Mouse (Mus musculus) neural tube, embryonic 13.5 days (tissue): Measurements from ENCODE around the gene OR5BS1P. TPM values are rescaled to one million over a fixed set of nuclear protein-coding genes. Genes with fewer than 3 reads are reported as not detected.

Source experiments
- ATAC-seq: fragments of 200-750 bp; cut with Nextera tagmentation; 2 replicates; pipeline ENCODE4 v1.8.0; 2017; ENCODE audit warnings: low read depth, mild to moderate bottlenecking, moderate TSS enrichment, moderate library complexity
- H3K27ac ChIP-seq: fragments of 300-500 bp; sonication (generic); replicated peaks from 2 replicates; pipeline ENCODE4 v1.5.1; 2015; ENCODE audit warnings: moderate library complexity, mild to moderate bottlenecking, inconsistent platforms
- H3K27me3 ChIP-seq: fragments of 300-500 bp; sonication (generic); 2 replicates; pipeline ENCODE4 v1.6.1; 2015; ENCODE audit warnings: mild to moderate bottlenecking, inconsistent platforms
- H3K36me3 ChIP-seq: fragments of 300-500 bp; sonication (generic); 2 replicates; pipeline ENCODE4 v1.6.1; 2015; ENCODE audit warnings: mild to moderate bottlenecking, inconsistent platforms
- H3K4me1 ChIP-seq: fragments of 300-500 bp; sonication (generic); replicated peaks from 2 replicates; pipeline ENCODE4 v1.6.1; 2015; ENCODE audit warnings: inconsistent platforms
- H3K4me2 ChIP-seq: fragments of 300-500 bp; sonication (generic); 2 replicates; pipeline ENCODE4 v1.6.1; 2015; ENCODE audit warnings: inconsistent platforms, mild to moderate bottlenecking, moderate library complexity
- H3K4me3 ChIP-seq: fragments of 300-500 bp; sonication (generic); 2 replicates; pipeline ENCODE4 v1.5.1; 2015; ENCODE audit warnings: mild to moderate bottlenecking, inconsistent platforms
- H3K9ac ChIP-seq: fragments of 300-500 bp; sonication (generic); 2 replicates; pipeline ENCODE4 v1.6.1; 2015; ENCODE audit warnings: moderate library complexity, mild to moderate bottlenecking, inconsistent platforms
- H3K9me3 ChIP-seq: fragments of 300-500 bp; sonication (generic); 2 replicates; pipeline ENCODE4 v1.6.1; 2016; ENCODE audit warnings: inconsistent platforms
- WGBS: fragments of 180-500 bp; shearing (Covaris S2); methylation state at CpG from one replicate; pipeline ENCODE4 v1.1.7; 2015; 5-methylcytosine and 5-hydroxymethylcytosine counted together
- polyA plus RNA-seq: library from polyadenylated mRNA; unstranded; fragments of >200 nt; fragmentation: Nextera tagmentation; extraction: Ambion mirVana; gene quantifications from 2 replicates; pipeline ENCODE4 v1.2.1, GENCODE M21; 2015

Gene OR5BS1P
- polyA plus RNA-seq, 1 experiment from 2014 or later, result not detected

DNA sequence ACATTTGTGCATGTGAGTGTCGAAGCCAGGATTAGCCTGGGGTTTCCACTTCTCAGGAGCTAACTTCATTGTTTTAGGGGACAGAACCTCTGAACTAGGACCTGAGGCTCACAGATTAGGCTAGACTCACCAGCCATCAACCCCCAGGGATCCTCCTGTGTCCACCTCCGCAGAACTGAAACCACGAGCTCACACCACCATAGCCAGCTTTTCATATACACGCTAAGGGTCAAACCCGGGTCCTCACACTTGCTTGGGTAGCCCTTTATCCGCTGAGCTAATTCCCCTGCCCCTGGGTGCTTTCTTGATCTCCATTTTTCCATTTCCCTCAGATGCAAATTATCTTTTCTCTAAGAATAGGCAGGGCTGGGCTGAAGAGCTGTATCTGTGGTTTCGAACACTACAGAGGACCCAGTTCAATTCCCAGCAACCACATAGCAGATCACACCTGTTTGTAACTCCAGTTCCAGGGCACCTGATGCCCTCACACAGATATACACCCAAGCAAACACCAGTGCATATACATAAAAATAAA lies 9.9 kb downstream of the OR5BS1P start:
- no peak for ATAC-seq
- H3K4me2 ChIP-seq, result no peak overlapping the region
- no peak overlapping the region for H3K27ac ChIP-seq
- H3K36me3 ChIP-seq, result no peaks in the 10 kb centered on the region
- no peak overlapping the region for H3K9ac ChIP-seq
- H3K27me3 ChIP-seq, result no peaks in the 10 kb centered on the region
- no peak overlapping the region for H3K4me3 ChIP-seq
- H3K4me1 ChIP-seq, result no peaks in the 10 kb centered on the region
- 76% methylated on average over 7 of the region's 7 CpGs for WGBS
- no peaks in the 10 kb centered on the region for H3K9me3 ChIP-seq

- H3K27me3 ChIP-seq, result no peaks in the 10 kb centered on the region
- no peak within 1 kb of the TSS for H3K27ac ChIP-seq
- WGBS, result 64% methylated on average over 3 of the region's 3 CpGs
- no peak within 1 kb of the TSS for H3K4me2 ChIP-seq
- ATAC-seq, result no peak
- H3K9ac ChIP-seq, result no peak within 1 kb of the TSS
- no peaks in the 10 kb centered on the region for H3K36me3 ChIP-seq
- no peaks in the 10 kb centered on the region for H3K4me1 ChIP-seq
- no peaks in the 10 kb centered on the region for H3K9me3 ChIP-seq
- H3K4me3 ChIP-seq, result no peak within 1 kb of the TSS
These were observed 13.0 kb downstream of the OR5BS1P start, which contains the start of gene Lalba for GRCm38 (mm10) chr15:98482701-98483100. Gene Lalba (minus strand): TSS chr15:98482721.

GRCm38 (mm10) chr15:98483907-98484886 lies 14.5 kb downstream of the OR5BS1P start:
- H3K4me2 ChIP-seq, result no peak overlapping the region
- no peaks in the 10 kb centered on the region for H3K9me3 ChIP-seq
- 72% methylated on average over 18 of the region's 18 CpGs for WGBS
- H3K4me3 ChIP-seq, result no peak overlapping the region
- H3K36me3 ChIP-seq, result no peaks in the 10 kb centered on the region
- no peaks in the 10 kb centered on the region for H3K27me3 ChIP-seq
- no peak for ATAC-seq
- H3K4me1 ChIP-seq, result no peaks in the 10 kb centered on the region
- H3K27ac ChIP-seq, result no peak overlapping the region
- H3K9ac ChIP-seq, result no peak overlapping the region

DNA sequence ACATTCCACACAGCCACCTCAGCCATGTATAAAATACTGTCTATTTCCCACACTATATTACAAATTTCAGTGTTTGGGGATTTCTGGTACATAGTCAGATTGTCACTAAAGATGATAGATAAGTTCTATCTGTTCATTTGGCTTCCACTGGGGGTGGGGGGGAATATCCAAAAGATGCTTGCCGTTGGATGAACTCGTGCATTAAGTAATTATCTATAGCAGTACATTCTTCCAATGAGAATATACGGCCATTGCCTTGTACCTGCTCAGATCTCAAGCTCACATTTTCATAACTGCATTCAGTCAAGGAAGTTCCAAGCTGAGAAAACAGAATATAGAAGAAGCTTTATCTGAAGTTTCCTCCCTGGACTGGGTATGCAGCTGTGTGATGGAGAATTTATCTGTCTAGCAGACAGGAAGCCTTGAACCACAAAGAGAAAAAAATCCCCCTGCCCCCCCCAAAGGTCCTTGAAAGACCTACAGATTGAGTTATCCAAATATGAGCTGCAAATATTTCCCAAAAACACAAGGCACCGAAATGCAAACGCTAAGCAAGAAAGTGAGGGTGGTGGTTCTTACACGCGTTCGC lies 16.8 kb downstream of the OR5BS1P start:
- Histone ChIP-seq H3K9ac (no peak overlapping the region), H3K36me3 (no peaks in the 10 kb centered on the region), H3K27me3 (no peaks in the 10 kb centered on the region), H3K4me3 (no peak overlapping the region), H3K4me2 (no peak overlapping the region), H3K27ac (no peak overlapping the region), H3K4me1 (no peaks in the 10 kb centered on the region), H3K9me3 (no peaks in the 10 kb centered on the region)
- 95% methylated on average over 8 of the region's 8 CpGs for WGBS
- ATAC-seq, result no peak

DNA sequence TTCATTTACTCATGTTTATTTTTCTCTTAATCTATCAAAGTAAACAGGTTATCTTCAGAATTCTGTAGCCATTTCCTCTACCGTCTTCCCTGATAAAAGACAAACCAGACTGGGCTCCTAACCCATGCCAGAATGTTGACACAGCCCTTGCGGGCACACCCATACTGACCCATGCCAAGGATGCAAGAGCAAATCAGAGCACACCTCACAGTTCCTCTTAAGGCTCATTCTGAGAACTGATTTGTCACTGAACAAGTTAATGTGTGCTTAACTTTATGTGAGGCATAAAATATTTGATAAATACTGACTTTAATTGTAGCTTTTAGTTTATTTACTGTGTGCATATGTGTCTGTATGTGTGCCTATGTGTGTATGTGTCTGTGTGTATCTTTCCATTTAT lies 21.6 kb downstream of the OR5BS1P start:
- Histone ChIP-seq H3K27me3 (no peaks in the 10 kb centered on the region), H3K4me3 (no peak overlapping the region), H3K9ac (no peak overlapping the region), H3K27ac (no peak overlapping the region), H3K4me2 (no peak overlapping the region), H3K36me3 (no peaks in the 10 kb centered on the region), H3K9me3 (no peaks in the 10 kb centered on the region), H3K4me1 (no peaks in the 10 kb centered on the region)
- no peak for ATAC-seq
- WGBS, result 85% methylated on average over 2 of the region's 2 CpGs

DNA sequence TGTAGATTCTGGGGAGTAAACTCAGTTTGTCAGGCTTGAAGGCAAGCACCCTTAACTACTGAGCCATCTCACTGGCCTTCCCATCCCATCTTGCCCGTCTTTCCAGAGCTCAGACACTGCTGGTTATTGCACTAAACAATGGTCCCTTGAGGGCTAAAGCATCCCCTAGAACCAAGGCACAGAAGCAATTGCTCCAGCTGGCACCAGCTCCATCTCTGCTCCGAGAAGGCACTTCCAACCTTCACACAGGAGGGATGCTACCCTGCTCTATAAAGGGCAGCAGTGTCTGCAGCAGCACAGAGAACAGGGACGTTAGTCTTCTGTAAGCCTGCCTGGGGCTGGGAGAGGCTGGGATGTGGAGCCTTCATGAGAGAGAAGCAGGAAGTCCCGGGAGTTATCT lies 22.4 kb downstream of the OR5BS1P start, which contains the start of gene Olfr279:
Gene Olfr279, plus strand, starts transcription at position 301 of the 400 bp plus-strand sequence.
- Histone ChIP-seq H3K4me1 (no peaks in the 10 kb centered on the region), H3K9me3 (no peaks in the 10 kb centered on the region), H3K9ac (no peak within 1 kb of the TSS), H3K4me3 (no peak within 1 kb of the TSS), H3K27me3 (no peaks in the 10 kb centered on the region), H3K27ac (no peak within 1 kb of the TSS), H3K36me3 (no peaks in the 10 kb centered on the region), H3K4me2 (no peak within 1 kb of the TSS)
- 64% methylated on average over 4 of the region's 4 CpGs for WGBS
- ATAC-seq, result no peak

- no peaks in the 10 kb centered on the region for H3K36me3 ChIP-seq
- WGBS, result 90% methylated on average over 17 of the region's 17 CpGs
- H3K4me3 ChIP-seq, result no peak overlapping the region
- no peaks in the 10 kb centered on the region for H3K9me3 ChIP-seq
- no peak overlapping the region for H3K27ac ChIP-seq
- H3K4me1 ChIP-seq, result no peaks in the 10 kb centered on the region
- no peak overlapping the region for H3K9ac ChIP-seq
- no peak overlapping the region for H3K4me2 ChIP-seq
- no peaks in the 10 kb centered on the region for H3K27me3 ChIP-seq
- no peak for ATAC-seq
These were observed 27.9 kb downstream of the OR5BS1P start for GRCm38 (mm10) chr15:98497631-98498030.

GRCm38 (mm10) chr15:98503317-98503716 lies 33.6 kb downstream of the OR5BS1P start:
- WGBS, result 92% methylated on average over 3 of the region's 3 CpGs
- no peak overlapping the region for H3K4me2 ChIP-seq
- no peaks in the 10 kb centered on the region for H3K27me3 ChIP-seq
- H3K9ac ChIP-seq, result no peak overlapping the region
- H3K27ac ChIP-seq, result no peak overlapping the region
- H3K9me3 ChIP-seq, result no peaks in the 10 kb centered on the region
- no peak overlapping the region for H3K4me3 ChIP-seq
- ATAC-seq, result no peak
- no peaks in the 10 kb centered on the region for H3K4me1 ChIP-seq
- no peaks in the 10 kb centered on the region for H3K36me3 ChIP-seq

- Histone ChIP-seq H3K27me3 (no peaks in the 10 kb centered on the region), H3K27ac (no peak overlapping the region), H3K9me3 (no peaks in the 10 kb centered on the region), H3K4me2 (no peak overlapping the region), H3K36me3 (no peaks in the 10 kb centered on the region), H3K4me3 (no peak overlapping the region), H3K4me1 (no peaks in the 10 kb centered on the region), H3K9ac (no peak overlapping the region)
- ATAC-seq, result no peak
- WGBS, result 13% methylated on average over 18 of the region's 18 CpGs
These were observed 34.8 kb downstream of the OR5BS1P start for GRCm38 (mm10) chr15:98504514-98504913.

DNA sequence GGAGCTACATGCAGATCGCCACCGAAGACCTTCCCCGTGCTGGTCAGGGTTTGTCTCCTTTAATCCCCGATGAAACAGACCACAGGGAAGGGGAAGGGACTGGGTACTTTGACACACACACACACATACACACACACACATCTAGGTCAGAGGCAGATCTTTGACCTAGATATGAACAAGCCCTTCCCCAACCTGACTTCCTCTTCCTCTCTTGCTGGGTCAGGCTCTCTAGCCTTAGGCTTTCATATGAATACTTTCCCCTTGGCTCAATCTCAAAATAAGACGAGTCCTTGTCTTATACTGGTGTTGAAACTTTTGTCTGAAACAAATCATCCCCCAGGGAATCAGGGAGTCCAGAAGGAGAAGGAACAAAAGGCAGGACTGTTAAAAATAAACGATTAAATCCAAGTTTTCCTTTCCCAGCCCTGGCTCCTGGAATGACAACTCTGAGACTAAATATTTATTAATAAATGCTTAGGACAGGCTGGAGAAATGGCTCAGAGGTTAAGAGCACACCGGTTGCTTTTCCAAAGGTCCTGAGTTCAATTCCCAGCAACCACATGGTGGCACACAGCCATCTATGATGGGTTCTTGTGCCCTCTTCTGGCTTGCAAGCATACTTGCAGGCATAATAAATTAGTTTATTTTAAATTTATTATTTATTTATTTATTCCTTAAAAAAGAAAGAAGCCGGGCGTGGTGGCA lies 36.7 kb downstream of the OR5BS1P start:
- no peak overlapping the region for H3K9ac ChIP-seq
- 79% methylated on average over 9 of the region's 9 CpGs for WGBS
- no peak overlapping the region for H3K27ac ChIP-seq
- no peaks in the 10 kb centered on the region for H3K36me3 ChIP-seq
- H3K4me1 ChIP-seq, result peaks cover 10% of the 10 kb centered on the region
- H3K27me3 ChIP-seq, result no peaks in the 10 kb centered on the region
- no peak overlapping the region for H3K4me3 ChIP-seq
- no peak overlapping the region for H3K4me2 ChIP-seq
- no peaks in the 10 kb centered on the region for H3K9me3 ChIP-seq
- no peak for ATAC-seq

- H3K4me3 ChIP-seq, result no peak overlapping the region
- 94% methylated on average over 6 of the region's 6 CpGs for WGBS
- H3K4me2 ChIP-seq, result no peak overlapping the region
- no peaks in the 10 kb centered on the region for H3K27me3 ChIP-seq
- no peak overlapping the region for H3K9ac ChIP-seq
- no peaks in the 10 kb centered on the region for H3K36me3 ChIP-seq
- no peak overlapping the region for H3K27ac ChIP-seq
- H3K9me3 ChIP-seq, result no peaks in the 10 kb centered on the region
- no peak for ATAC-seq
- peaks cover 11% of the 10 kb centered on the region for H3K4me1 ChIP-seq
These were observed 37.6 kb downstream of the OR5BS1P start for GRCm38 (mm10) chr15:98507321-98507720.

DNA sequence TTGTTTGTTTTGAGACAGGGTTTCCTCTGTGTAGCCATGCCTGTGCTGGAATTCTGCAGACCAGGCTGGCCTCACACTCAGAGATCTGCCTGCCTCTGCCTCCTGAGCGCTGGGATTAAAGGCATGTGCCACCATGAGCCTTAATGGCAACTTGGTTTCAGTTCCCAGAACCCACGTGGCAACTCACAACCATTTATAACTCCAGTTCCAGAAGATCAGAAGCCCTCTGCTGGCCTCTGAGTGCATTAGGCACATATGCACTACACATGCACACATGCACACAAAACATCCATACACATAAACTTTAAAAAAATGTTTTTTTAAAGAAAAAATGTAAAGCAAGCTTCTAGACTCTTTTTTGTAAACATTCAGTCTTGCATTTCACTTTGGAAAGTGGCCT lies 39.7 kb downstream of the OR5BS1P start:
- H3K4me3 ChIP-seq, result no peak overlapping the region
- H3K4me2 ChIP-seq, result no peak overlapping the region
- ATAC-seq, result no peak
- WGBS, result 59% methylated on average over 2 of the region's 2 CpGs
- no peaks in the 10 kb centered on the region for H3K27me3 ChIP-seq
- H3K27ac ChIP-seq, result no peak overlapping the region
- no peak overlapping the region for H3K9ac ChIP-seq
- peaks cover 16% of the 10 kb centered on the region for H3K4me1 ChIP-seq
- H3K9me3 ChIP-seq, result no peaks in the 10 kb centered on the region
- H3K36me3 ChIP-seq, result no peaks in the 10 kb centered on the region
